Mouse (Mus musculus): ENCODE results near the gene Lcp2. TPM values are rescaled to one million over a fixed set of nuclear protein-coding genes. Genes with fewer than 3 reads are reported as not detected.

Lcp2 gene
- 100 to 1,000 TPM; 327 to 330 TPM for total RNA-seq (2023)

GRCm38 (mm10) chr11:34046767-34047541, at the start of gene Lcp2:
Lcp2 (plus strand) TSS chr11:34046920.

GRCm38 (mm10) chr11:34098422-34098821, 51.7 kb downstream of the Lcp2 start, which contains the start of gene 4930469K13Rik:
4930469K13Rik (minus strand) TSS chr11:34098554.

Other genes with a start within 250 kb of the Lcp2 start
- not detected for gene Kcnmb1, start 83.9 kb upstream of the Lcp2 start, total RNA-seq (2023)
- gene Kcnip1, start 53.8 kb upstream of the Lcp2 start, total RNA-seq (2023), result under 1 TPM in 1 of 2 experiments, not detected in 1; 0.18 TPM
- gene 4930469K13Rik, start 51.6 kb downstream of the Lcp2 start, total RNA-seq (2023), result not detected
- gene Foxi1, start 161.2 kb downstream of the Lcp2 start, total RNA-seq (2023), result not detected

Data from monocyte, adult 59 days (primary cell).